Mouse (Mus musculus) thymus, adult 2 months (tissue): ENCODE data around the gene Rhof. TPM values are rescaled to one million over a fixed set of nuclear protein-coding genes. Genes with fewer than 3 reads are reported as not detected.

ENCODE experiments used
- DNase-seq: peaks from one replicate; pipeline ENCODE4 v3.0.0; 2021
- H3K27ac ChIP-seq: fragments of 200-500 bp; 2 replicates; pipeline ENCODE4 v1.5.1; 2012; ENCODE audit warnings: low read length, control low read depth; ENCODE audit not compliant: control insufficient read depth, insufficient read depth
- H3K27me3 ChIP-seq: fragments of 200-500 bp; 2 replicates; pipeline ENCODE4 v1.6.1; 2012; ENCODE audit warnings: mild to moderate bottlenecking, low read length, moderate library complexity, mixed read lengths; ENCODE audit not compliant: control insufficient read depth, insufficient read depth
- H3K36me3 ChIP-seq: fragments of 200-500 bp; 2 replicates; pipeline ENCODE4 v1.6.1; 2012; ENCODE audit warnings: mild to moderate bottlenecking, low read length, moderate library complexity; ENCODE audit not compliant: control insufficient read depth, insufficient read depth
- H3K4me1 ChIP-seq: fragments of 200-500 bp; replicated peaks from 2 replicates; pipeline ENCODE4 v1.6.1; 2012; ENCODE audit warnings: low read length; ENCODE audit not compliant: control insufficient read depth, insufficient read depth
- H3K4me3 ChIP-seq: fragments of 200-500 bp; 2 replicates; pipeline ENCODE4 v1.5.1; 2012; ENCODE audit warnings: mild to moderate bottlenecking, low read length, control low read depth, moderate library complexity; ENCODE audit not compliant: control insufficient read depth, insufficient read depth
- CTCF ChIP-seq: fragments of 200-500 bp; IDR thresholded peaks from 2 replicates; pipeline ENCODE4 v1.5.1; 2012; ENCODE audit warnings: mild to moderate bottlenecking, control low read depth, low read length, moderate library complexity, borderline replicate concordance; ENCODE audit not compliant: control insufficient read depth, poor library complexity, insufficient read depth; ENCODE audit errors: extremely low read depth
- POLR2A ChIP-seq: fragments of 200-500 bp; IDR thresholded peaks from 2 replicates; pipeline ENCODE4 v1.6.1; 2012; ENCODE audit warnings: mild to moderate bottlenecking, low read length, control low read depth, moderate library complexity; ENCODE audit not compliant: control insufficient read depth, poor library complexity, insufficient read depth; ENCODE audit errors: extremely low read depth
- WGBS: fragments of 180-500 bp; shearing (Covaris S2); methylation state at CpG from one replicate; pipeline ENCODE4 v1.1.7; 2018; 5-methylcytosine and 5-hydroxymethylcytosine counted together
- polyA plus RNA-seq: library from polyadenylated mRNA; depleted of rRNA; stranded (reverse); fragments of >200 nt; gene quantifications from 2 replicates; pipeline ENCODE4 v1.2.3, GENCODE M21; 2012

Rhof gene
- polyA plus RNA-seq, 1 experiment: 51.9 TPM

- Histone ChIP-seq H3K4me1 (peaks cover 66% of the 10 kb centered on the region), H3K27me3 (no peaks in the 10 kb centered on the region), H3K36me3 (peaks cover 39% of the 10 kb centered on the region), H3K27ac (peak overlapping the region; percentile 100), H3K4me3 (peak overlapping the region; percentile 71)
- 1% methylated on average over 19 of the region's 19 CpGs for WGBS
- peak; percentile 89 for DNase-seq
- TF ChIP-seq POLR2A (peak; percentile 15; the same call in 1 of the 2 replicates), CTCF (peak; percentile 97)
These were observed 17.2 kb upstream of the Rhof start for GRCm38 (mm10) chr5:123149451-123150400.

- 95% methylated on average over 25 of the region's 25 CpGs for WGBS
- Histone ChIP-seq H3K36me3 (peaks cover 35% of the 10 kb centered on the region), H3K27ac (peak overlapping the region; percentile 100), H3K4me3 (no peak overlapping the region), H3K4me1 (peaks cover 75% of the 10 kb centered on the region), H3K27me3 (no peaks in the 10 kb centered on the region)
- no peak for DNase-seq
- no peak for TF ChIP-seq CTCF
- TF ChIP-seq POLR2A: no peak
These were observed 15.7 kb upstream of the Rhof start for GRCm38 (mm10) chr5:123148073-123148722.

GRCm38 (mm10) chr5:123147569-123147968, 15.1 kb upstream of the Rhof start:
- TF ChIP-seq CTCF (no peak), POLR2A (no peak)
- H3K27me3 ChIP-seq: no peaks in the 10 kb centered on the region
- no peak for DNase-seq
- 95% methylated on average over 17 of the region's 17 CpGs for WGBS
- H3K36me3 ChIP-seq: peaks cover 34% of the 10 kb centered on the region
- peaks cover 69% of the 10 kb centered on the region for H3K4me1 ChIP-seq
- H3K4me3 ChIP-seq: no peak overlapping the region
- no peak overlapping the region for H3K27ac ChIP-seq

- Histone ChIP-seq H3K36me3 (peaks cover 28% of the 10 kb centered on the region), H3K27ac (no peak overlapping the region), H3K4me3 (no peak overlapping the region), H3K27me3 (no peaks in the 10 kb centered on the region), H3K4me1 (peaks cover 58% of the 10 kb centered on the region)
- TF ChIP-seq CTCF (no peak), POLR2A (no peak)
- no peak for DNase-seq
- WGBS: 93% methylated on average over 11 of the region's 11 CpGs
These were observed 13.9 kb upstream of the Rhof start for GRCm38 (mm10) chr5:123146357-123146756.

DNA sequence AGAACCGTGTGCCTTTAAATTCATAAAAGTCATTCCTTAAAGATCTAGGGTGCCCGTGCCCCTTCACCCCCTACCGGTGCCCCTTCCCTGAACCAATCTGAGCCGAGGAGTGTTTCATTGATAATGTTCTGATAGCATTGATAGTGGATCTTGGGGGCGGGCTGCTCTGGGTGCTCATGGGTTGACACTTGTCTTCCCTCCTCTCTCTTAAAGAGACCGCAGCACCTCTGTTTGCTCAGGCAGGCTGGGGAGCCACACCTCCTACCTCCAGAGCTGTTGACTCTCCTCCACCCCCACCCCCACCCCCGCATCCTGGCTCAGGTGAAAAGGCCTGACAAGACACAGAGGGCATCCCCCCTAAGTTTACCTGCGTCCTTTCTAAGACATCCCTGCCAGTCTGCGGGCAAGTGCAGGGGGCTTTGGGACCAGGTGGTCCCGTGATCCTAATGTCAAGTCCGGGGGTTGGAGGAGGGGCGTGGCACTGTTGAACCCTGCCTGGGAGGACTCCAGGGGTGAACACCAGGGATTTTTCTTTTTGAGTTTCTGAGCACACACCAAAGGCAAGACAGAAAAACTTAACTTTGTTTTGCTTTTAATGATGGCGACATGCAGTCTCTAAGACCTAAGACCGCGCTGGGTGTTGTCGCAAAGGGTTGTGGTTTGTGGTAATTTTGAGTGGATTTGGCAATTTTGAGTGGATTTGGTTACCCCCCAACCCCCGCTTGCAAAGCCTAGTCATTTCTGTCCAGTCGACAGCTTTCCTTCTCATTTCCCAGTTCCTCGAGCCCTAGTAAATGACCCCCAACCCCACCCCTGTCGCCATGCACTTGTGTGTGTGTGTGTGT, 12.5 kb upstream of the Rhof start:
- Histone ChIP-seq H3K4me1 (peaks cover 46% of the 10 kb centered on the region), H3K36me3 (peaks cover 28% of the 10 kb centered on the region), H3K27me3 (no peaks in the 10 kb centered on the region), H3K27ac (peak overlapping the region; percentile 9; the same call in 1 of the 2 replicates), H3K4me3 (peak overlapping the region; percentile 50)
- DNase-seq: no peak
- 26% methylated on average over 20 of the region's 20 CpGs for WGBS
- TF ChIP-seq POLR2A (no peak), CTCF (no peak)

DNA sequence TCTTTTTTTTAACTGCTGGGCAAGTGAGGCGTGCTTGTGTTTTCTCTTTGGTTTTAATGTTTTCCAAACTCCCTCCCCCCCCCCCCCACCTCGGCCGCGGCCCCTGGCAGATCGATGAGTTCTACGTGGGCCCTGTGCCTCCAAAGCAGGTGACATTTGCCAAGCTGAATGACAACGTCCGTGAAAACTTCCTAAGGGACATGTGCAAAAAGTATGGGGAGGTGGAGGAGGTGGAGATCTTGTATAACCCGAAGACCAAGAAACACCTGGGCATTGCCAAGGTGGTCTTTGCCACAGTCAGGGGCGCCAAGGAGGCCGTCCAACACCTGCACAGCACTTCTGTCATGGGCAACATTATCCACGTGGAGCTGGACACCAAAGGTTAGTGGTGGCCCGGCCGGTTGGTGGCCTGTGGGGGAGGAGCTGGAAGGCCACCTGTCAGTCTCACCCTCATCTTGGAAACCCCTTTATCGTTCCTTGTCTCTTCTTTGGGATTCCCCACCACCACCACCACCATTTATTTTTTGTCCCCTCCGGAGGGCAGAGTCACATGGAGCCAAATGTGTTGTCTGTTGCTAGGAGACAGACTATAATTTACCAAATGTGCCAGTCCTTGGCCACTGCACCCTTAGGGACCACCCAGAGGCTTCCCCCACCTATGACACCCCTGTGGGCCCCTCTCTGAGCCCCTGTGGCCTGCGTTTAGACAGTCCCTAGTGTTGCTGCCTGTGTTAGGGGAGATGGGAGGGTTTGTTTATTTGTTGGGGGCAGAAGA, 11.7 kb upstream of the Rhof start:
- peak overlapping the region; percentile 9; the same call in 1 of the 2 replicates for H3K27ac ChIP-seq
- H3K4me1 ChIP-seq: peaks cover 41% of the 10 kb centered on the region
- WGBS: 7% methylated on average over 17 of the region's 17 CpGs
- H3K36me3 ChIP-seq: peaks cover 28% of the 10 kb centered on the region
- TF ChIP-seq CTCF (no peak), POLR2A (no peak)
- DNase-seq: no peak
- peak overlapping the region; percentile 50 for H3K4me3 ChIP-seq
- no peaks in the 10 kb centered on the region for H3K27me3 ChIP-seq
